Mouse (Mus musculus) testis, adult 2 months (tissue): ENCODE measurements around the gene Saa2.

ENCODE experiments used
- CTCF ChIP-seq: fragments of 200-500 bp; IDR thresholded peaks from 2 replicates; pipeline ENCODE4 v1.5.1; 2012; ENCODE audit warnings: low read depth, mild to moderate bottlenecking, inconsistent platforms, low read length, moderate library complexity; ENCODE audit not compliant: control insufficient read depth, insufficient read depth, insufficient replicate concordance
- POLR2A ChIP-seq: fragments of 200-500 bp; IDR thresholded peaks from 2 replicates; pipeline ENCODE4 v1.6.1; 2012; ENCODE audit warnings: low read depth, mild to moderate bottlenecking, inconsistent platforms, low read length, moderate library complexity; ENCODE audit not compliant: control insufficient read depth

DNA sequence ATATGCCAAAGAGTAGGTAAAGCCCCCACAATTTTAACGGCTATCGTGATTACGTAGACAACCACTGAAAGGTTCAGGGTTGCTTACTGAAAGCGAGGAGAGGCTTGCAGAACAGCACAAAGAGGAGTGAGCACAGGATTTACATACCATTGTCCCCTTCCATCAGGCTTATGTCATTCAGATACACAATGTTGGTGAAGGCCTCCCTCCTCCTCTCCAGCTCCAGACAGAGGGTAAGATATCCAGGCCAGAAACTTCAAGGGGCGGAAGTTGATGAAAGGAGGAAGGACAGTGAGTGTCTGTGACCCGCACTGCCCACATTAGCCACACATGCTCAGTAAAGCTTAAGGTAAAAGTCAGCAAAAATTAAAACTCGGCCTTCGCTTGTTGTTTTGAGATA lies 13.1 kb downstream of the Saa2 start:
- TF ChIP-seq CTCF (no peak), POLR2A (no peak)
